Mouse (Mus musculus) MEL (cell line): ENCODE results near the gene Fgfr2. TPM values are rescaled to one million over a fixed set of nuclear protein-coding genes. Genes with fewer than 3 reads are reported as not detected.

Source experiments
- DNase-seq: peaks from one replicate; pipeline ENCODE4 v3.0.0; 2011; ENCODE audit warnings: low read depth, low spot score
- H3K27ac ChIP-seq: 2 replicates; pipeline ENCODE4 v1.5.1; 2012; ENCODE audit warnings: low read depth, mild to moderate bottlenecking, control low read depth, low read length, moderate library complexity; ENCODE audit not compliant: control insufficient read depth
- H3K27me3 ChIP-seq, 2 experiments: fragments of 150-350 bp in 1 of 2; sonication (generic) in 1 of 2; 2 replicates each; pipeline ENCODE4 v1.6.1; 2012; ENCODE audit warnings: low read length in 2 of 2, mild to moderate bottlenecking in 2 of 2, improper control_type of control experiment in 1 of 2, moderate library complexity in 1 of 2; ENCODE audit not compliant: insufficient read depth in 2 of 2, control insufficient read depth in 1 of 2
- H3K36me3 ChIP-seq, 2 experiments: 2 replicates each; pipeline ENCODE4 v1.6.1; 2012 to 2014; ENCODE audit warnings: low read length in 2 of 2, improper control_type of control experiment in 1 of 2, inconsistent platforms in 1 of 2, mild to moderate bottlenecking in 1 of 2; ENCODE audit not compliant: insufficient read depth in 2 of 2, control insufficient read depth in 1 of 2
- H3K4me1 ChIP-seq, 2 experiments: fragments of 150-350 bp in 1 of 2; sonication (generic) in 1 of 2; 2 replicates each; pipeline ENCODE4 v1.6.1; 2012; ENCODE audit warnings: low read length in 2 of 2, improper control_type of control experiment in 1 of 2, mild to moderate bottlenecking in 1 of 2; ENCODE audit not compliant: insufficient read depth in 2 of 2, control insufficient read depth in 1 of 2
- H3K4me3 ChIP-seq, 2 experiments: fragments of 150-350 bp in 1 of 2; sonication (generic) in 1 of 2; 2 replicates each; pipeline ENCODE4 v1.5.1; 2012; ENCODE audit warnings: low read depth in 2 of 2, low read length in 2 of 2, mild to moderate bottlenecking in 2 of 2, moderate library complexity in 2 of 2, control low read depth in 1 of 2, improper control_type of control experiment in 1 of 2; ENCODE audit not compliant: control insufficient read depth in 1 of 2, insufficient read depth in 1 of 2
- H3K79me2 ChIP-seq: 2 replicates; pipeline ENCODE4 v1.6.1; 2012; ENCODE audit warnings: mild to moderate bottlenecking, low read length, moderate library complexity; ENCODE audit not compliant: control insufficient read depth, poor library complexity, insufficient read depth
- H3K9ac ChIP-seq: 2 replicates; pipeline ENCODE4 v1.6.1; 2012; ENCODE audit warnings: low read depth, mild to moderate bottlenecking, control low read depth, low read length, moderate library complexity; ENCODE audit not compliant: control insufficient read depth, poor library complexity, severe bottlenecking
- H3K9me3 ChIP-seq: fragments of 150-350 bp; sonication (generic); replicated peaks from 2 replicates; pipeline ENCODE4 v1.6.1; 2012; ENCODE audit warnings: mild to moderate bottlenecking, low read length, improper control_type of control experiment, moderate library complexity; ENCODE audit not compliant: insufficient read depth
- BHLHE40 ChIP-seq: IDR thresholded peaks from 2 replicates; pipeline ENCODE4 v1.6.1; 2012; ENCODE audit warnings: low read depth, mild to moderate bottlenecking, inconsistent platforms, low read length, improper control_type of control experiment, borderline replicate concordance
- CTCF ChIP-seq, 3 experiments: IDR thresholded peaks in 2 of 3; conservative IDR thresholded peaks in 1 of 3; 2 replicates each; pipeline ENCODE4 v1.5.1; 2011 to 2012; ENCODE audit warnings: low read length in 3 of 3, low read depth in 2 of 3, mild to moderate bottlenecking in 2 of 3, improper control_type of control experiment in 1 of 3, inconsistent platforms in 1 of 3, mixed read lengths in 1 of 3, moderate library complexity in 1 of 3; ENCODE audit not compliant: control insufficient read depth in 1 of 3, insufficient read depth in 1 of 3, poor library complexity in 1 of 3, severe bottlenecking in 1 of 3
- ELF1 ChIP-seq: IDR thresholded peaks from 2 replicates; pipeline ENCODE4 v1.6.1; 2014; ENCODE audit warnings: low read depth, mild to moderate bottlenecking, inconsistent platforms, low read length, improper control_type of control experiment, moderate library complexity
- ETS1 ChIP-seq: IDR thresholded peaks from 2 replicates; pipeline ENCODE4 v1.6.1; 2012; ENCODE audit warnings: low read depth, mild to moderate bottlenecking, inconsistent platforms, low read length, improper control_type of control experiment, moderate library complexity
- GATA1 ChIP-seq: IDR thresholded peaks from 2 replicates; pipeline ENCODE4 v1.6.1; 2011; ENCODE audit warnings: low read depth, low read length, improper control_type of control experiment
- KAT2A ChIP-seq: conservative IDR thresholded peaks from 2 replicates; pipeline ENCODE4 v1.6.1; 2012; ENCODE audit warnings: low read depth, low read length, improper control_type of control experiment, inconsistent platforms
- MAX ChIP-seq: IDR thresholded peaks from 2 replicates; pipeline ENCODE4 v1.6.1; 2011; ENCODE audit warnings: low read length, improper control_type of control experiment
- MAZ ChIP-seq: IDR thresholded peaks from 2 replicates; pipeline ENCODE4 v1.6.1; 2012; ENCODE audit warnings: low read depth, mild to moderate bottlenecking, inconsistent platforms, low read length, improper control_type of control experiment
- MEF2A ChIP-seq: IDR thresholded peaks from 2 replicates; pipeline ENCODE4 v1.6.1; 2014; ENCODE audit warnings: low read depth, mild to moderate bottlenecking, inconsistent platforms, low read length, improper control_type of control experiment; ENCODE audit not compliant: poor library complexity, insufficient replicate concordance, severe bottlenecking; ENCODE audit errors: extremely low read depth
- MXI1 ChIP-seq: IDR thresholded peaks from 2 replicates; pipeline ENCODE4 v1.6.1; 2011; ENCODE audit warnings: mild to moderate bottlenecking, low read depth, low read length, improper control_type of control experiment
- NELFE ChIP-seq: IDR thresholded peaks from 2 replicates; pipeline ENCODE4 v1.6.1; 2011; ENCODE audit warnings: low read depth, low read length, improper control_type of control experiment
- NRF1 ChIP-seq: IDR thresholded peaks from 2 replicates; pipeline ENCODE4 v1.6.1; 2014; ENCODE audit warnings: low read depth, mild to moderate bottlenecking, inconsistent platforms, low read length, improper control_type of control experiment, moderate library complexity; ENCODE audit not compliant: poor library complexity, insufficient read depth, severe bottlenecking
- POLR2A ChIP-seq, 2 experiments: IDR thresholded peaks; 2 replicates each; pipeline ENCODE4 v1.6.1; 2011 to 2012; ENCODE audit warnings: low read length in 2 of 2, mild to moderate bottlenecking in 2 of 2, control low read depth in 1 of 2, improper control_type of control experiment in 1 of 2, low read depth in 1 of 2, moderate library complexity in 1 of 2; ENCODE audit not compliant: control insufficient read depth in 1 of 2, insufficient read depth in 1 of 2, poor library complexity in 1 of 2
- RCOR1 ChIP-seq: IDR thresholded peaks from 2 replicates; pipeline ENCODE4 v1.6.1; 2012; ENCODE audit warnings: low read depth, mild to moderate bottlenecking, inconsistent platforms, low read length, improper control_type of control experiment
- TAL1 ChIP-seq: IDR thresholded peaks from 2 replicates; pipeline ENCODE4 v1.6.1; 2012; ENCODE audit warnings: mild to moderate bottlenecking, inconsistent platforms, low read length, moderate library complexity, mixed read lengths
- TCF12 ChIP-seq: IDR thresholded peaks from 2 replicates; pipeline ENCODE4 v1.6.1; 2014; ENCODE audit warnings: low read depth, mild to moderate bottlenecking, inconsistent platforms, low read length, improper control_type of control experiment, moderate library complexity
- USF1 ChIP-seq: IDR thresholded peaks from 2 replicates; pipeline ENCODE4 v1.6.1; 2014; ENCODE audit warnings: low read depth, mild to moderate bottlenecking, inconsistent platforms, low read length, improper control_type of control experiment, moderate library complexity
- polyA plus RNA-seq, 2 experiments: library from polyadenylated mRNA; stranded (reverse) in 1 of 2; unstranded in 1 of 2; fragments of >175 nt in 1 of 2; fragments of >200 nt in 1 of 2; gene quantifications; 2 replicates each; pipeline versions ENCODE4 v1.2.1 to v1.2.4; 2012; ENCODE audit warnings: low replicate concordance in 2 of 2, low read depth in 1 of 2; ENCODE audit not compliant: insufficient read length in 2 of 2, insufficient read depth in 1 of 2, missing spikeins in 1 of 2
- total RNA-seq: library from RNA; depleted of rRNA; stranded (reverse); fragments of 300-350 nt; gene quantifications from 2 replicates; pipeline ENCODE4 v1.2.3, GENCODE M21; 2012

Fgfr2 gene
- total and polyA plus RNA-seq, 3 experiments = not detected

- TF ChIP-seq MAX (no peak), MAZ (no peak)
- TF ChIP-seq, all 39 proteins: peak for 5
These were observed at the start of gene Fgfr2 (continued) for GRCm38 (mm10) chr7:133123244-133123998.

- TF ChIP-seq ETS1 = no peak
- TF ChIP-seq TCF12 = no peak
- no peak for TF ChIP-seq MXI1
- no peak for TF ChIP-seq ELF1
- TF ChIP-seq GATA1 = no peak
- TF ChIP-seq MEF2A = no peak
- no peak for TF ChIP-seq NRF1
- no peak for TF ChIP-seq USF1
- no peak for TF ChIP-seq NELFE
- TF ChIP-seq, all 39 proteins: peak for 0
- H3K9me3 ChIP-seq = no peaks in the 10 kb centered on the region
- no peaks in the 10 kb centered on the region for H3K27me3 ChIP-seq
- H3K4me1 ChIP-seq = no peaks in the 10 kb centered on the region
- DNase-seq = no peak
- H3K9ac ChIP-seq = no peak overlapping the region
- H3K79me2 ChIP-seq = no peaks in the 10 kb centered on the region
- H3K36me3 ChIP-seq = no peaks in the 10 kb centered on the region
- H3K27ac ChIP-seq = no peak overlapping the region
- H3K4me3 ChIP-seq = no peak overlapping the region
These were observed 48.4 kb upstream of the Fgfr2 start for GRCm38 (mm10) chr7:133171403-133172032.

- H3K9me3 ChIP-seq = no peaks in the 10 kb centered on the region
- no peaks in the 10 kb centered on the region for H3K27me3 ChIP-seq
- H3K4me3 ChIP-seq = no peak overlapping the region
- H3K79me2 ChIP-seq = no peaks in the 10 kb centered on the region
- no peaks in the 10 kb centered on the region for H3K4me1 ChIP-seq
- H3K9ac ChIP-seq = no peak overlapping the region
- TF ChIP-seq POLR2A (IDR thresholded peaks at IDR 0.05; ENCODE audit: control insufficient read depth in 1 of 2, insufficient read depth in 1 of 2, low read depth in 1 of 2, low read length in 2 of 2, poor library complexity in 1 of 2) (no peak), BHLHE40 (no peak), NRF1 (no peak), KAT2A (no peak), MEF2A (no peak), RCOR1 (no peak), USF1 (no peak), ELF1 (no peak), CTCF (IDR thresholded peaks at IDR 0.05 in 2 of 3, conservative IDR thresholded peaks at IDR 0.05 in 1 of 3; ENCODE audit: control insufficient read depth in 1 of 3, insufficient read depth in 1 of 3, low read depth in 2 of 3, low read length in 3 of 3, poor library complexity in 1 of 3, severe bottlenecking in 1 of 3) (no peak), TAL1 (no peak)
- TF ChIP-seq, all 39 proteins: peak for 0
- DNase-seq = no peak
- Histone ChIP-seq H3K36me3 (no peaks in the 10 kb centered on the region), H3K27ac (no peak overlapping the region)
These were observed 45.8 kb upstream of the Fgfr2 start for GRCm38 (mm10) chr7:133168928-133169327.
